Mouse (Mus musculus): ENCODE results near the gene Rtkn. TPM values are rescaled to one million over a fixed set of nuclear protein-coding genes. Genes with fewer than 3 reads are reported as not detected.

Gene Rtkn
- polyA plus RNA-seq, 1 experiment from 2014 or later = 44.4 TPM

- peaks cover 8% of the 10 kb centered on the region for H3K4me1 ChIP-seq (replicated peaks; ENCODE audit: control insufficient read depth, insufficient read depth, low read length)
- no peak overlapping the region for H3K4me3 ChIP-seq (ENCODE audit: low read length)
- H3K27me3 ChIP-seq (ENCODE audit: control insufficient read depth, insufficient read depth, low read depth, low read length) = no peaks in the 10 kb centered on the region
- H3K27ac ChIP-seq (ENCODE audit: low read length) = no peak overlapping the region
- no peaks in the 10 kb centered on the region for H3K36me3 ChIP-seq (ENCODE audit: control insufficient read depth, insufficient read depth, low read length)
- ATAC-seq (ENCODE audit: low read depth) = no peak
- WGBS = 82% methylated on average over 8 of the region's 8 CpGs
- no peaks in the 10 kb centered on the region for H3K9me3 ChIP-seq (ENCODE audit: control insufficient read depth, low read length)
- no peak overlapping the region for H3K9ac ChIP-seq (ENCODE audit: low read length)
- no peak overlapping the region for H3K4me2 ChIP-seq (ENCODE audit: low read depth, low read length)
These were observed 40.7 kb downstream of the Rtkn start for GRCm38 (mm10) chr6:83175996-83176395.

GRCm38 (mm10) chr6:83179390-83180117 lies 44.3 kb downstream of the Rtkn start:
- no peaks in the 10 kb centered on the region for H3K9me3 ChIP-seq (ENCODE audit: control insufficient read depth, low read length)
- peaks cover 8% of the 10 kb centered on the region for H3K4me1 ChIP-seq (replicated peaks; ENCODE audit: control insufficient read depth, insufficient read depth, low read length)
- H3K4me2 ChIP-seq (ENCODE audit: low read depth, low read length) = peak overlapping the region; percentile 49
- WGBS = 25% methylated on average over 12 of the region's 12 CpGs
- H3K27me3 ChIP-seq (ENCODE audit: control insufficient read depth, insufficient read depth, low read depth, low read length) = no peaks in the 10 kb centered on the region
- H3K27ac ChIP-seq (ENCODE audit: low read length) = no peak overlapping the region
- H3K9ac ChIP-seq (ENCODE audit: low read length) = peak overlapping the region; percentile 49
- H3K36me3 ChIP-seq (ENCODE audit: control insufficient read depth, insufficient read depth, low read length) = peaks cover 3% of the 10 kb centered on the region
- H3K4me3 ChIP-seq (ENCODE audit: low read length) = peak overlapping the region; percentile 32
- ATAC-seq (ENCODE audit: low read depth) = peak; percentile 84

GRCm38 (mm10) chr6:83180605-83181004 lies 45.3 kb downstream of the Rtkn start:
- WGBS = 70% methylated on average over 6 of the region's 6 CpGs
- no peak overlapping the region for H3K4me3 ChIP-seq (ENCODE audit: low read length)

GRCm38 (mm10) chr6:83184858-83185435 lies 49.7 kb downstream of the Rtkn start:
- Histone ChIP-seq H3K4me2 (ENCODE audit: low read depth, low read length) (no peak overlapping the region), H3K4me1 (replicated peaks; ENCODE audit: control insufficient read depth, insufficient read depth, low read length) (peaks cover 6% of the 10 kb centered on the region), H3K27me3 (ENCODE audit: control insufficient read depth, insufficient read depth, low read depth, low read length) (no peaks in the 10 kb centered on the region), H3K27ac (ENCODE audit: low read length) (no peak overlapping the region), H3K36me3 (ENCODE audit: control insufficient read depth, insufficient read depth, low read length) (peaks cover 15% of the 10 kb centered on the region), H3K9ac (ENCODE audit: low read length) (no peak overlapping the region), H3K9me3 (ENCODE audit: control insufficient read depth, low read length) (no peaks in the 10 kb centered on the region), H3K4me3 (ENCODE audit: low read length) (no peak overlapping the region)
- WGBS = 85% methylated on average over 3 of the region's 3 CpGs
- peak; percentile 37; the same call in 1 of the 2 replicates for ATAC-seq (ENCODE audit: low read depth)

More at GRCm38 (mm10) chr6:83180605-83181004, 45.3 kb downstream of the Rtkn start:
- no peaks in the 10 kb centered on the region for H3K27me3 ChIP-seq (ENCODE audit: control insufficient read depth, insufficient read depth, low read depth, low read length)
- peaks cover 4% of the 10 kb centered on the region for H3K36me3 ChIP-seq (ENCODE audit: control insufficient read depth, insufficient read depth, low read length)
- H3K4me1 ChIP-seq (replicated peaks; ENCODE audit: control insufficient read depth, insufficient read depth, low read length) = peaks cover 8% of the 10 kb centered on the region
- no peak overlapping the region for H3K27ac ChIP-seq (ENCODE audit: low read length)
- H3K4me2 ChIP-seq (ENCODE audit: low read depth, low read length) = no peak overlapping the region
- no peak overlapping the region for H3K9ac ChIP-seq (ENCODE audit: low read length)
- ATAC-seq (ENCODE audit: low read depth) = no peak
- no peaks in the 10 kb centered on the region for H3K9me3 ChIP-seq (ENCODE audit: control insufficient read depth, low read length)

- Histone ChIP-seq H3K9me3 (ENCODE audit: control insufficient read depth, low read length) (no peaks in the 10 kb centered on the region), H3K4me3 (ENCODE audit: low read length) (no peak overlapping the region), H3K36me3 (ENCODE audit: control insufficient read depth, insufficient read depth, low read length) (peaks cover 27% of the 10 kb centered on the region), H3K4me1 (replicated peaks; ENCODE audit: control insufficient read depth, insufficient read depth, low read length) (peaks cover 6% of the 10 kb centered on the region), H3K27me3 (ENCODE audit: control insufficient read depth, insufficient read depth, low read depth, low read length) (no peaks in the 10 kb centered on the region), H3K27ac (ENCODE audit: low read length) (no peak overlapping the region), H3K9ac (ENCODE audit: low read length) (no peak overlapping the region), H3K4me2 (ENCODE audit: low read depth, low read length) (no peak overlapping the region)
- WGBS = 17% methylated on average over 25 of the region's 25 CpGs
- peak; percentile 66; the same call in 1 of the 2 replicates for ATAC-seq (ENCODE audit: low read depth)
These were observed 50.9 kb downstream of the Rtkn start for GRCm38 (mm10) chr6:83185895-83186861.

GRCm38 (mm10) chr6:83186946-83187345 lies 51.7 kb downstream of the Rtkn start:
- no peak overlapping the region for H3K4me2 ChIP-seq (ENCODE audit: low read depth, low read length)
- H3K27me3 ChIP-seq (ENCODE audit: control insufficient read depth, insufficient read depth, low read depth, low read length) = no peaks in the 10 kb centered on the region
- H3K4me3 ChIP-seq (ENCODE audit: low read length) = no peak overlapping the region
- no peaks in the 10 kb centered on the region for H3K9me3 ChIP-seq (ENCODE audit: control insufficient read depth, low read length)
- H3K27ac ChIP-seq (ENCODE audit: low read length) = no peak overlapping the region
- ATAC-seq (ENCODE audit: low read depth) = no peak
- H3K9ac ChIP-seq (ENCODE audit: low read length) = no peak overlapping the region
- 85% methylated on average over 2 of the region's 2 CpGs for WGBS
- peaks cover 35% of the 10 kb centered on the region for H3K36me3 ChIP-seq (ENCODE audit: control insufficient read depth, insufficient read depth, low read length)
- peaks cover 6% of the 10 kb centered on the region for H3K4me1 ChIP-seq (replicated peaks; ENCODE audit: control insufficient read depth, insufficient read depth, low read length)

DNA sequence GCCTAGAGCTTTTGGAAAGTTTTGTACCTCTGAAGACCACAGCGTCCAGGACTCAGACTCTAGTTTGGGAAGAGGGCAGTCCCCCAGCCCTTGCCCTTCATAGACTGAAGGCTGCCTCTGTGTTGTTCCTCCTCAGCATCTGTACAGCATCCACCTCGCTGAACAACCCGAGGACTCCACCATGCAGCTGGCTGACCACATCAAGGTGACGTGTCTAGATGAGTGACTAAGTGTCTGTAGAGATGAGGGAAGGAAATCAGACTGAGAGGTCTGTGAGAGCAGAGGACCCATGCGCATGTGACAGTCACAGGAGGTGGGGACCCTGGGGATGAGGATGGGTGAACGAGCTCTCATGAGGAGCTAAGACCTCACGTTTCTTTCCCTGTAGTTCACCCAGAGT lies 58.3 kb downstream of the Rtkn start:
- H3K9ac ChIP-seq (ENCODE audit: low read length) = no peak overlapping the region
- WGBS = 83% methylated on average over 7 of the region's 7 CpGs
- no peak overlapping the region for H3K27ac ChIP-seq (ENCODE audit: low read length)
- ATAC-seq (ENCODE audit: low read depth) = no peak
- no peak overlapping the region for H3K4me3 ChIP-seq (ENCODE audit: low read length)
- H3K27me3 ChIP-seq (ENCODE audit: control insufficient read depth, insufficient read depth, low read depth, low read length) = no peaks in the 10 kb centered on the region
- no peak overlapping the region for H3K4me2 ChIP-seq (ENCODE audit: low read depth, low read length)
- no peaks in the 10 kb centered on the region for H3K9me3 ChIP-seq (ENCODE audit: control insufficient read depth, low read length)
- peaks cover 86% of the 10 kb centered on the region for H3K36me3 ChIP-seq (ENCODE audit: control insufficient read depth, insufficient read depth, low read length)
- no peaks in the 10 kb centered on the region for H3K4me1 ChIP-seq (replicated peaks; ENCODE audit: control insufficient read depth, insufficient read depth, low read length)

DNA sequence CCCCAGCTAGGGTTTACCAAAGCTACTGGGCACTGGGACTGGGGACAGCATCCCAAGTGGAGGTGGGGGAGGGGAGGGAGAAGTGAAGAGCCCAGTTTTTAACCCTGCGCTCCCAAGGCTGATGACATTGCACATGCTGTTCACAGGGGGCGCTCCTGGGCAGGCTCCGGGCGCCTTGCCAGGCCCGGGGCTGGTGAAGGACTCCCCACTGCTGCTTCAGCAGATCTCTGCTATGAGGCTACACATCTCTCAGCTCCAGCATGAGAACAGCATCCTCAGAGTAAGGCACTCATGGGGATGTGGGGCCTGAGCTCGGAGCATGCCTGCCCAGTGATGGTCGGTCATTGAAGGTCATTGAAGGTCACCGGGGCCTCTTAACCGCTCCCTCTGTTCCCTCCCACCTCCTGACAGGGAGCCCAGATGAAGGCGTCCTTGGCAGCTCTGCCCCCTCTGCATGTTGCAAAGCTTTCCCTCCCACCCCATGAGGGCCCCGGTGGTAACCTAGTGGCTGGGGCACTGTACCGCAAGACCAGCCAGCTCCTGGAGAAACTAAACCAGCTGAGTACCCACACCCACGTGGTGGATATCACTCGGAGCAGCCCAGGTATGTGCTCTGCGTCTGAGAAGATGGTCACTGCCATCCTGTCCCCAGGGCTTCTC lies 62.2 kb downstream of the Rtkn start:
- no peak overlapping the region for H3K4me2 ChIP-seq (ENCODE audit: low read depth, low read length)
- no peak overlapping the region for H3K9ac ChIP-seq (ENCODE audit: low read length)
- peaks cover 66% of the 10 kb centered on the region for H3K36me3 ChIP-seq (ENCODE audit: control insufficient read depth, insufficient read depth, low read length)
- H3K9me3 ChIP-seq (ENCODE audit: control insufficient read depth, low read length) = no peaks in the 10 kb centered on the region
- 50% methylated on average over 15 of the region's 15 CpGs for WGBS
- no peaks in the 10 kb centered on the region for H3K27me3 ChIP-seq (ENCODE audit: control insufficient read depth, insufficient read depth, low read depth, low read length)
- ATAC-seq (ENCODE audit: low read depth) = peak; percentile 49; the same call in 1 of the 2 replicates
- H3K4me1 ChIP-seq (replicated peaks; ENCODE audit: control insufficient read depth, insufficient read depth, low read length) = no peaks in the 10 kb centered on the region
- H3K4me3 ChIP-seq (ENCODE audit: low read length) = no peak overlapping the region
- no peak overlapping the region for H3K27ac ChIP-seq (ENCODE audit: low read length)
